Mouse (Mus musculus) bone marrow macrophage, adult 2 months (primary cell): ENCODE results near the gene Daam2.

Experiments used
- CTCF ChIP-seq: IDR thresholded peaks from 2 replicates; pipeline ENCODE4 v1.5.1; 2012; ENCODE audit warnings: low read depth, mild to moderate bottlenecking, low read length, moderate library complexity
- POLR2A ChIP-seq: IDR thresholded peaks from 2 replicates; pipeline ENCODE4 v1.6.1; 2012; ENCODE audit warnings: mild to moderate bottlenecking, low read depth, low read length, borderline replicate concordance

DNA sequence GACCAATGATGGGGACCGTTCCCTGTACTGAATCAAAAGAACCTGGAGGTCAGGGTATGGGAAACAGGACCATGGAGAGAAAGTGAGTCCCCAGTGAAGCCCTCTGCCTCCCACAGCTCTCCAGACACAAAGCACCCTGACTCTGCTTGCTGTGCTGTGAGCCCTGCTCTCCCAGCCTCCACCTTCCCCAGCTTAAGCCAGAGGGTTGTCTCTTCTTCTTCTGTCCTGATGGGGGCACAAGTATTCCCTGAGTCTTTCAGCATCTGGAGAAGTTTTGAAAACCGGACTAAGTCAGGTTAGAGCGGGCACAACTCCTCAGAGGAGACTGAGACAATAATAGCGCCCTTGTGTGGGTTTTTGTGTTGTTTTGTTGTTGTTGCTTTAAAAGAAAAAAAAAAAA is 2.2 kb downstream of the Daam2 start:
- TF ChIP-seq POLR2A: no peak
- TF ChIP-seq CTCF: no peak
